9 mouse cellular contexts compared by ENCODE assay signal in genomic region chr12:53825898-53826605, GRCm38 (mm10).
DNase-seq lines count a peak whose midpoint lies in the region; ATAC-seq and TF ChIP-seq lines count a peak whose summit lies in the region.
"Had no signal": no experiment of that assay in that cellular context is flagged by ENCODE, and none has a peak within 500 bp of the region (broad histone marks: within the 10 kb centered on the region; RNA-seq: fewer than 3 reads in every experiment).

No protein-coding gene starts in this region.

- intact Hi-C loops in left cerebral cortex, adult 2 months (cut with DNase I): no loop called here

- H3K27ac ChIP-seq in kidney, embryonic 16.5 days (ENCODE audit: low read length): no peak overlapping the region
- no peak overlapping the region for H3K27ac ChIP-seq in embryonic facial prominence, embryonic 11.5 days (replicated peaks; ENCODE audit: low read depth, low read length)
- H3K27ac ChIP-seq in hindbrain, embryonic 14.5 days: no peak overlapping the region
- no peak overlapping the region for H3K27ac ChIP-seq in left cerebral cortex, adult 2 months

- no peak overlapping the region for H3K9ac ChIP-seq in kidney, embryonic 16.5 days (replicated peaks; ENCODE audit: low read length)
- H3K9ac ChIP-seq in embryonic facial prominence, embryonic 11.5 days (replicated peaks; ENCODE audit: low read length): no peak overlapping the region
- no peak overlapping the region for H3K9ac ChIP-seq in hindbrain, embryonic 14.5 days

- peak; percentile 73; the same call in 1 of the 2 replicates for ATAC-seq in kidney, embryonic 16.5 days (ENCODE audit: low FRiP score, low TSS enrichment)
- ATAC-seq in embryonic facial prominence, embryonic 11.5 days (replicated peaks; ENCODE audit: insufficient number of reproducible peaks, low FRiP score, low TSS enrichment, low read depth): no peak
- 0 out of 2 replicates have a peak, but pooled peaks have one; percentile 57 for ATAC-seq in hindbrain, embryonic 14.5 days (ENCODE audit: low FRiP score)
- no peak for ATAC-seq in inflammation-experienced regulatory T-cells, adult 6 months

- H3K27me3 ChIP-seq in kidney, embryonic 16.5 days (ENCODE audit: insufficient read depth, low read length): no peaks in the 10 kb centered on the region
- no peaks in the 10 kb centered on the region for H3K27me3 ChIP-seq in embryonic facial prominence, embryonic 11.5 days (ENCODE audit: control insufficient read depth, insufficient read depth, low read length)
- no peaks in the 10 kb centered on the region for H3K27me3 ChIP-seq in hindbrain, embryonic 14.5 days (ENCODE audit: control insufficient read depth, insufficient read depth, low read length)

- no peak for TF ChIP-seq CTCF in left cerebral cortex, adult 2 months (IDR thresholded peaks at IDR 0.05)

- 34% methylated on average over 12 of the region's 12 CpGs for WGBS in kidney, embryonic 16.5 days
- WGBS in embryonic facial prominence, embryonic 11.5 days: 53% methylated on average over 12 of the region's 12 CpGs
- WGBS in hindbrain, embryonic 14.5 days: 53% methylated on average over 12 of the region's 12 CpGs

- DNase-seq in kidney, postnatal 14 days: no peak
- peak; percentile 42 for DNase-seq in brain, adult 2 months (ENCODE audit: low read depth, low spot score)
- peak; percentile 28 for DNase-seq in embryonic facial prominence, embryonic 11.5 days (ENCODE audit: low spot score)
- no peak for DNase-seq in hindbrain, embryonic 14.5 days (ENCODE audit: low spot score)
- no peak for DNase-seq in left cerebral cortex, adult 2 months (ENCODE audit: extremely low spot score in 1 of 2, low spot score in 2 of 2)
- DNase-seq: adrenal gland, adult 8-10 months; gastrocnemius, postnatal 10 days had no signal

- no peaks in the 10 kb centered on the region for H3K9me3 ChIP-seq in kidney, embryonic 16.5 days (ENCODE audit: low read length)
- H3K9me3 ChIP-seq in embryonic facial prominence, embryonic 11.5 days (replicated peaks; ENCODE audit: control insufficient read depth, low read length): no peaks in the 10 kb centered on the region
- H3K9me3 ChIP-seq in hindbrain, embryonic 14.5 days (ENCODE audit: control insufficient read depth, low read length): no peaks in the 10 kb centered on the region

- H3K36me3 ChIP-seq in kidney, embryonic 16.5 days (ENCODE audit: insufficient read depth, low read length): no peaks in the 10 kb centered on the region
- no peaks in the 10 kb centered on the region for H3K36me3 ChIP-seq in embryonic facial prominence, embryonic 11.5 days (replicated peaks; ENCODE audit: control insufficient read depth, insufficient read depth, low read depth, low read length)
- H3K36me3 ChIP-seq in hindbrain, embryonic 14.5 days (replicated peaks; ENCODE audit: control insufficient read depth, insufficient read depth): no peaks in the 10 kb centered on the region

- H3K4me1 ChIP-seq in kidney, embryonic 16.5 days (ENCODE audit: insufficient read depth, low read length): peaks cover 15% of the 10 kb centered on the region; the same call in 1 of the 2 replicates
- no peaks in the 10 kb centered on the region for H3K4me1 ChIP-seq in embryonic facial prominence, embryonic 11.5 days (ENCODE audit: control insufficient read depth, insufficient read depth, low read length)
- H3K4me1 ChIP-seq in hindbrain, embryonic 14.5 days (replicated peaks; ENCODE audit: control insufficient read depth, insufficient read depth, low read length): peaks cover 5% of the 10 kb centered on the region

- H3K4me3 ChIP-seq in kidney, embryonic 16.5 days (ENCODE audit: low read length): no peak overlapping the region
- no peak overlapping the region for H3K4me3 ChIP-seq in embryonic facial prominence, embryonic 11.5 days (ENCODE audit: low read depth, low read length)
- H3K4me3 ChIP-seq in hindbrain, embryonic 14.5 days (replicated peaks; ENCODE audit: low read length): no peak overlapping the region
- no peak overlapping the region for H3K4me3 ChIP-seq in left cerebral cortex, adult 2 months

- no peak overlapping the region for H3K4me2 ChIP-seq in kidney, embryonic 16.5 days (replicated peaks; ENCODE audit: low read depth, low read length)
- no peak overlapping the region for H3K4me2 ChIP-seq in embryonic facial prominence, embryonic 11.5 days (ENCODE audit: low read depth, low read length)
- H3K4me2 ChIP-seq in hindbrain, embryonic 14.5 days (replicated peaks): no peak overlapping the region

Comparison
In these comparisons a context has a peak if more than half of its experiments do, and no peak if none do; other contexts are left out.
1. ATAC-seq: peak in kidney, embryonic 16.5 days (single experiment) and hindbrain, embryonic 14.5 days (single experiment); none in embryonic facial prominence, embryonic 11.5 days (single experiment) and inflammation-experienced regulatory T-cells, adult 6 months (single experiment).
2. DNase-seq: peak in brain, adult 2 months (single experiment) and embryonic facial prominence, embryonic 11.5 days (single experiment); none in kidney, postnatal 14 days (single experiment), hindbrain, embryonic 14.5 days (single experiment) and left cerebral cortex, adult 2 months (0 of 2).